Mouse (Mus musculus) liver, embryonic 11.5 days (tissue): ENCODE measurements around the gene 4932438A13Rik. TPM values are rescaled to one million over a fixed set of nuclear protein-coding genes. Genes with fewer than 3 reads are reported as not detected.

Experiments used
- ATAC-seq: fragments of 200-750 bp; cut with Nextera tagmentation; replicated peaks from 2 replicates; pipeline ENCODE4 v1.8.0; 2017; ENCODE audit warnings: moderate number of reproducible peaks, mild to moderate bottlenecking, moderate TSS enrichment, moderate library complexity; ENCODE audit not compliant: low FRiP score
- DNase-seq: peaks from one replicate; pipeline ENCODE4 v3.0.0-alpha.2; 2017; ENCODE audit warnings: low spot score
- H3K27ac ChIP-seq: fragments of 300-500 bp; sonication (generic); 2 replicates; pipeline ENCODE4 v1.5.1; 2014; ENCODE audit warnings: mild to moderate bottlenecking, low read depth, low read length, control low read depth
- H3K27me3 ChIP-seq: fragments of 300-500 bp; sonication (generic); replicated peaks from 2 replicates; pipeline ENCODE4 v1.6.1; 2014; ENCODE audit warnings: low read length, mixed read lengths; ENCODE audit not compliant: control insufficient read depth, insufficient read depth
- H3K36me3 ChIP-seq: fragments of 300-500 bp; sonication (generic); 2 replicates; pipeline ENCODE4 v1.6.1; 2014; ENCODE audit warnings: mild to moderate bottlenecking, low read length, moderate library complexity, mixed read lengths; ENCODE audit not compliant: control insufficient read depth, insufficient read depth
- H3K4me1 ChIP-seq: fragments of 300-500 bp; sonication (generic); replicated peaks from 2 replicates; pipeline ENCODE4 v1.6.1; 2014; ENCODE audit warnings: low read length, mixed read lengths; ENCODE audit not compliant: control insufficient read depth, insufficient read depth
- H3K4me2 ChIP-seq: fragments of 300-500 bp; sonication (generic); 2 replicates; pipeline ENCODE4 v1.6.1; 2014; ENCODE audit warnings: mild to moderate bottlenecking, control low read depth, moderate library complexity
- H3K4me3 ChIP-seq: fragments of 300-500 bp; sonication (generic); 2 replicates; pipeline ENCODE4 v1.5.1; 2014; ENCODE audit warnings: low read depth, low read length, control low read depth
- H3K9ac ChIP-seq: fragments of 300-500 bp; sonication (generic); 2 replicates; pipeline ENCODE4 v1.6.1; 2014; ENCODE audit warnings: low read depth, low read length, control low read depth
- H3K9me3 ChIP-seq: fragments of 300-500 bp; sonication (generic); 2 replicates; pipeline ENCODE4 v1.6.1; 2016; ENCODE audit warnings: low read length, inconsistent platforms, mixed read lengths; ENCODE audit not compliant: control insufficient read depth
- WGBS: fragments of 180-500 bp; shearing (Covaris S2); extraction: QIAGEN DNeasy Blood & Tissue Kit; methylation state at CpG from one replicate; pipeline ENCODE4 v1.1.7; 2014; 5-methylcytosine and 5-hydroxymethylcytosine counted together
- polyA plus RNA-seq: library from polyadenylated mRNA; unstranded; fragments of >200 nt; fragmentation: Nextera tagmentation; extraction: Ambion mirVana; gene quantifications from 2 replicates; pipeline ENCODE4 v1.2.1, GENCODE M21; 2014

4932438A13Rik gene
- polyA plus RNA-seq, 1 experiment from 2014 or later = 35.8 TPM

GRCm38 (mm10) chr3:36863881-36864280 is 977 bp downstream of the 4932438A13Rik start:
- DNase-seq = no peak
- 73% methylated on average over 4 of the region's 4 CpGs for WGBS
- peak overlapping the region; percentile 63 for H3K4me2 ChIP-seq
- no peaks in the 10 kb centered on the region for H3K9me3 ChIP-seq
- peak overlapping the region; percentile 74 for H3K4me3 ChIP-seq
- no peak overlapping the region for H3K27ac ChIP-seq
- H3K36me3 ChIP-seq = peaks cover 3% of the 10 kb centered on the region; the same call in 1 of the 2 replicates
- peaks cover 4% of the 10 kb centered on the region; the same call in 1 of the 2 replicates for H3K4me1 ChIP-seq
- ATAC-seq = no peak
- peak overlapping the region; percentile 71 for H3K9ac ChIP-seq
- H3K27me3 ChIP-seq = no peaks in the 10 kb centered on the region

- H3K27me3 ChIP-seq = no peaks in the 10 kb centered on the region
- H3K4me1 ChIP-seq = peaks cover 4% of the 10 kb centered on the region; the same call in 1 of the 2 replicates
- H3K36me3 ChIP-seq = peaks cover 3% of the 10 kb centered on the region; the same call in 1 of the 2 replicates
- no peak overlapping the region for H3K4me2 ChIP-seq
- no peak overlapping the region for H3K9ac ChIP-seq
- H3K4me3 ChIP-seq = no peak overlapping the region
- ATAC-seq = no peak
- DNase-seq = no peak
- H3K27ac ChIP-seq = no peak overlapping the region
- no peaks in the 10 kb centered on the region for H3K9me3 ChIP-seq
- WGBS = 94% methylated on average over 4 of the region's 4 CpGs
Measured at GRCm38 (mm10) chr3:36864466-36864865, 1.6 kb downstream of the 4932438A13Rik start.

GRCm38 (mm10) chr3:36905372-36905771 is 42.5 kb downstream of the 4932438A13Rik start:
- Histone ChIP-seq H3K4me1 (no peaks in the 10 kb centered on the region), H3K9ac (no peak overlapping the region), H3K27me3 (no peaks in the 10 kb centered on the region), H3K9me3 (no peaks in the 10 kb centered on the region), H3K4me2 (no peak overlapping the region), H3K4me3 (no peak overlapping the region), H3K27ac (no peak overlapping the region), H3K36me3 (peaks cover 6% of the 10 kb centered on the region)
- WGBS = 95% methylated on average over 3 of the region's 3 CpGs
- ATAC-seq (no peak; the same call in 1 of the 2 replicates), DNase-seq (no peak)

GRCm38 (mm10) chr3:36917832-36918231 is 54.9 kb downstream of the 4932438A13Rik start:
- Histone ChIP-seq H3K27me3 (no peaks in the 10 kb centered on the region), H3K27ac (no peak overlapping the region), H3K4me3 (no peak overlapping the region), H3K36me3 (peaks cover 5% of the 10 kb centered on the region; the same call in 1 of the 2 replicates), H3K9me3 (no peaks in the 10 kb centered on the region), H3K4me1 (no peaks in the 10 kb centered on the region), H3K4me2 (no peak overlapping the region), H3K9ac (no peak overlapping the region)
- ATAC-seq (no peak), DNase-seq (no peak)
- 81% methylated on average over 2 of the region's 2 CpGs for WGBS

- ATAC-seq = no peak
- Histone ChIP-seq H3K9ac (no peak overlapping the region), H3K27ac (no peak overlapping the region)
Measured at GRCm38 (mm10) chr3:36918322-36918721, 55.4 kb downstream of the 4932438A13Rik start.

GRCm38 (mm10) chr3:36941572-36941971 is 78.7 kb downstream of the 4932438A13Rik start:
- WGBS = 50% methylated on average over 5 of the region's 5 CpGs
- Histone ChIP-seq H3K9ac (no peak overlapping the region), H3K4me1 (no peaks in the 10 kb centered on the region), H3K36me3 (no peaks in the 10 kb centered on the region), H3K27me3 (no peaks in the 10 kb centered on the region), H3K9me3 (no peaks in the 10 kb centered on the region), H3K4me3 (no peak overlapping the region), H3K27ac (no peak overlapping the region), H3K4me2 (no peak overlapping the region)
- DNase-seq (no peak), ATAC-seq (no peak)

More at GRCm38 (mm10) chr3:36918322-36918721, 55.4 kb downstream of the 4932438A13Rik start:
- Histone ChIP-seq H3K36me3 (peaks cover 5% of the 10 kb centered on the region; the same call in 1 of the 2 replicates), H3K9me3 (no peaks in the 10 kb centered on the region), H3K4me1 (no peaks in the 10 kb centered on the region), H3K27me3 (no peaks in the 10 kb centered on the region), H3K4me2 (no peak overlapping the region), H3K4me3 (no peak overlapping the region)
- 83% methylated on average over 4 of the region's 4 CpGs for WGBS
- no peak for DNase-seq

- Histone ChIP-seq H3K36me3 (no peaks in the 10 kb centered on the region), H3K27ac (no peak overlapping the region), H3K4me1 (no peaks in the 10 kb centered on the region), H3K4me3 (no peak overlapping the region), H3K9me3 (no peaks in the 10 kb centered on the region), H3K4me2 (no peak overlapping the region), H3K27me3 (no peaks in the 10 kb centered on the region), H3K9ac (no peak overlapping the region)
- no peak for ATAC-seq
- DNase-seq = no peak
- 81% methylated on average over 6 of the region's 6 CpGs for WGBS
Measured at GRCm38 (mm10) chr3:36942108-36942507, 79.2 kb downstream of the 4932438A13Rik start.

GRCm38 (mm10) chr3:36943706-36944105 is 80.8 kb downstream of the 4932438A13Rik start:
- Histone ChIP-seq H3K27me3 (no peaks in the 10 kb centered on the region), H3K4me2 (no peak overlapping the region), H3K9ac (no peak overlapping the region), H3K4me3 (no peak overlapping the region), H3K36me3 (no peaks in the 10 kb centered on the region), H3K9me3 (no peaks in the 10 kb centered on the region), H3K4me1 (no peaks in the 10 kb centered on the region), H3K27ac (no peak overlapping the region)
- no peak for ATAC-seq
- no peak for DNase-seq

- H3K4me1 ChIP-seq = no peaks in the 10 kb centered on the region
- H3K4me2 ChIP-seq = no peak overlapping the region
- DNase-seq (no peak), ATAC-seq (no peak)
- no peaks in the 10 kb centered on the region for H3K27me3 ChIP-seq
- no peak overlapping the region for H3K9ac ChIP-seq
- H3K27ac ChIP-seq = no peak overlapping the region
- H3K4me3 ChIP-seq = no peak overlapping the region
- peaks cover 4% of the 10 kb centered on the region for H3K36me3 ChIP-seq
- no peaks in the 10 kb centered on the region for H3K9me3 ChIP-seq
- WGBS = 80% methylated on average over 2 of the region's 2 CpGs
Measured at GRCm38 (mm10) chr3:37037979-37038378, 175.1 kb downstream of the 4932438A13Rik start.
